Mouse (Mus musculus): ENCODE results near the gene Pnpla3. TPM values are rescaled to one million over a fixed set of nuclear protein-coding genes. Genes with fewer than 3 reads are reported as not detected.
A peak's percentile ranks its signal among the peaks of the same experiment; 100 is the strongest.

Gene Pnpla3
- polyA plus RNA-seq, 1 experiment from 2014 or later = not detected

GRCm38 (mm10) chr15:84131971-84132370, 35.7 kb upstream of the Pnpla3 start:
- no peak overlapping the region for H3K9ac ChIP-seq (ENCODE audit: low read length)
- no peak overlapping the region for H3K4me2 ChIP-seq (ENCODE audit: low read depth, severe bottlenecking)
- DNase-seq (ENCODE audit: low spot score) (no peak), ATAC-seq (ENCODE audit: insufficient number of reproducible peaks, low FRiP score, low TSS enrichment, low read depth) (no peak)
- no peaks in the 10 kb centered on the region for H3K4me1 ChIP-seq (ENCODE audit: control insufficient read depth, insufficient read depth, low read length)
- H3K4me3 ChIP-seq (ENCODE audit: low read depth, low read length) = no peak overlapping the region
- H3K36me3 ChIP-seq (ENCODE audit: control insufficient read depth, insufficient read depth, low read length) = no peaks in the 10 kb centered on the region
- H3K27me3 ChIP-seq (ENCODE audit: control insufficient read depth, insufficient read depth, low read length) = no peaks in the 10 kb centered on the region
- WGBS = 90% methylated on average over 7 of the region's 7 CpGs
- no peak overlapping the region for H3K27ac ChIP-seq (replicated peaks; ENCODE audit: low read depth, low read length)
- H3K9me3 ChIP-seq (ENCODE audit: control insufficient read depth, low read length) = no peaks in the 10 kb centered on the region

- Histone ChIP-seq H3K4me3 (ENCODE audit: low read depth, low read length) (no peak overlapping the region), H3K9me3 (ENCODE audit: control insufficient read depth, low read length) (no peaks in the 10 kb centered on the region), H3K36me3 (ENCODE audit: control insufficient read depth, insufficient read depth, low read length) (no peaks in the 10 kb centered on the region), H3K9ac (ENCODE audit: low read length) (no peak overlapping the region), H3K4me1 (ENCODE audit: control insufficient read depth, insufficient read depth, low read length) (no peaks in the 10 kb centered on the region), H3K27me3 (ENCODE audit: control insufficient read depth, insufficient read depth, low read length) (no peaks in the 10 kb centered on the region), H3K4me2 (ENCODE audit: low read depth, severe bottlenecking) (no peak overlapping the region), H3K27ac (replicated peaks; ENCODE audit: low read depth, low read length) (no peak overlapping the region)
- 73% methylated on average over 4 of the region's 4 CpGs for whole genome bisulfite sequencing
- ATAC-seq (ENCODE audit: insufficient number of reproducible peaks, low FRiP score, low TSS enrichment, low read depth) (no peak), DNase-seq (ENCODE audit: low spot score) (no peak)
These were observed 34.2 kb upstream of the Pnpla3 start for GRCm38 (mm10) chr15:84133440-84133839.

GRCm38 (mm10) chr15:84135472-84135871, 32.2 kb upstream of the Pnpla3 start:
- DNase-seq (ENCODE audit: low spot score) = peak; percentile 72
- H3K4me3 ChIP-seq (ENCODE audit: low read depth, low read length) = no peak overlapping the region
- H3K27me3 ChIP-seq (ENCODE audit: control insufficient read depth, insufficient read depth, low read length) = no peaks in the 10 kb centered on the region
- H3K4me2 ChIP-seq (ENCODE audit: low read depth, severe bottlenecking) = no peak overlapping the region
- no peak for ATAC-seq (ENCODE audit: insufficient number of reproducible peaks, low FRiP score, low TSS enrichment, low read depth)
- H3K9me3 ChIP-seq (ENCODE audit: control insufficient read depth, low read length) = no peaks in the 10 kb centered on the region
- H3K27ac ChIP-seq (replicated peaks; ENCODE audit: low read depth, low read length) = no peak overlapping the region
- H3K9ac ChIP-seq (ENCODE audit: low read length) = no peak overlapping the region
- H3K36me3 ChIP-seq (ENCODE audit: control insufficient read depth, insufficient read depth, low read length) = no peaks in the 10 kb centered on the region
- H3K4me1 ChIP-seq (ENCODE audit: control insufficient read depth, insufficient read depth, low read length) = no peaks in the 10 kb centered on the region
- 79% methylated on average over 5 of the region's 5 CpGs for WGBS

GRCm38 (mm10) chr15:84136473-84137415, 30.9 kb upstream of the Pnpla3 start:
- Histone ChIP-seq H3K27ac (replicated peaks; ENCODE audit: low read depth, low read length) (no peak overlapping the region), H3K9ac (ENCODE audit: low read length) (no peak overlapping the region), H3K9me3 (ENCODE audit: control insufficient read depth, low read length) (no peaks in the 10 kb centered on the region), H3K4me3 (ENCODE audit: low read depth, low read length) (no peak overlapping the region), H3K4me1 (ENCODE audit: control insufficient read depth, insufficient read depth, low read length) (no peaks in the 10 kb centered on the region), H3K36me3 (ENCODE audit: control insufficient read depth, insufficient read depth, low read length) (no peaks in the 10 kb centered on the region), H3K27me3 (ENCODE audit: control insufficient read depth, insufficient read depth, low read length) (no peaks in the 10 kb centered on the region), H3K4me2 (ENCODE audit: low read depth, severe bottlenecking) (no peak overlapping the region)
- 65% methylated on average over 12 of the region's 12 CpGs for WGBS
- DNase-seq (ENCODE audit: low spot score) (no peak), ATAC-seq (ENCODE audit: insufficient number of reproducible peaks, low FRiP score, low TSS enrichment, low read depth) (no peak)

- ATAC-seq (ENCODE audit: insufficient number of reproducible peaks, low FRiP score, low TSS enrichment, low read depth) = no peak
- no peaks in the 10 kb centered on the region for H3K27me3 ChIP-seq (ENCODE audit: control insufficient read depth, insufficient read depth, low read length)
These were observed 28.0 kb upstream of the Pnpla3 start for GRCm38 (mm10) chr15:84139592-84140005.

GRCm38 (mm10) chr15:84140109-84140508, 27.5 kb upstream of the Pnpla3 start:
- Histone ChIP-seq H3K4me3 (ENCODE audit: low read depth, low read length) (no peak overlapping the region), H3K9me3 (ENCODE audit: control insufficient read depth, low read length) (no peaks in the 10 kb centered on the region), H3K27me3 (ENCODE audit: control insufficient read depth, insufficient read depth, low read length) (no peaks in the 10 kb centered on the region), H3K27ac (replicated peaks; ENCODE audit: low read depth, low read length) (no peak overlapping the region), H3K9ac (ENCODE audit: low read length) (no peak overlapping the region), H3K36me3 (ENCODE audit: control insufficient read depth, insufficient read depth, low read length) (no peaks in the 10 kb centered on the region), H3K4me1 (ENCODE audit: control insufficient read depth, insufficient read depth, low read length) (no peaks in the 10 kb centered on the region), H3K4me2 (ENCODE audit: low read depth, severe bottlenecking) (no peak overlapping the region)
- ATAC-seq (ENCODE audit: insufficient number of reproducible peaks, low FRiP score, low TSS enrichment, low read depth) (no peak), DNase-seq (ENCODE audit: low spot score) (no peak)
- WGBS = 65% methylated on average over 3 of the region's 3 CpGs

More at GRCm38 (mm10) chr15:84139592-84140005, 28.0 kb upstream of the Pnpla3 start:
- no peaks in the 10 kb centered on the region for H3K36me3 ChIP-seq (ENCODE audit: control insufficient read depth, insufficient read depth, low read length)
- H3K4me3 ChIP-seq (ENCODE audit: low read depth, low read length) = no peak overlapping the region
- DNase-seq (ENCODE audit: low spot score) = no peak
- no peak overlapping the region for H3K9ac ChIP-seq (ENCODE audit: low read length)
- 76% methylated on average over 5 of the region's 5 CpGs for WGBS
- no peaks in the 10 kb centered on the region for H3K9me3 ChIP-seq (ENCODE audit: control insufficient read depth, low read length)
- no peak overlapping the region for H3K4me2 ChIP-seq (ENCODE audit: low read depth, severe bottlenecking)
- H3K4me1 ChIP-seq (ENCODE audit: control insufficient read depth, insufficient read depth, low read length) = no peaks in the 10 kb centered on the region
- no peak overlapping the region for H3K27ac ChIP-seq (replicated peaks; ENCODE audit: low read depth, low read length)

- Histone ChIP-seq H3K4me2 (ENCODE audit: low read depth, severe bottlenecking) (no peak overlapping the region), H3K9me3 (ENCODE audit: control insufficient read depth, low read length) (no peaks in the 10 kb centered on the region), H3K4me3 (ENCODE audit: low read depth, low read length) (no peak overlapping the region), H3K36me3 (ENCODE audit: control insufficient read depth, insufficient read depth, low read length) (no peaks in the 10 kb centered on the region), H3K27me3 (ENCODE audit: control insufficient read depth, insufficient read depth, low read length) (no peaks in the 10 kb centered on the region), H3K4me1 (ENCODE audit: control insufficient read depth, insufficient read depth, low read length) (no peaks in the 10 kb centered on the region), H3K9ac (ENCODE audit: low read length) (no peak overlapping the region), H3K27ac (replicated peaks; ENCODE audit: low read depth, low read length) (no peak overlapping the region)
- DNase-seq (ENCODE audit: low spot score) (no peak), ATAC-seq (ENCODE audit: insufficient number of reproducible peaks, low FRiP score, low TSS enrichment, low read depth) (no peak)
- 81% methylated on average over 5 of the region's 5 CpGs for WGBS
These were observed 26.7 kb upstream of the Pnpla3 start for GRCm38 (mm10) chr15:84140929-84141328.

- Histone ChIP-seq H3K4me1 (ENCODE audit: control insufficient read depth, insufficient read depth, low read length) (no peaks in the 10 kb centered on the region), H3K4me3 (ENCODE audit: low read depth, low read length) (no peak overlapping the region), H3K27me3 (ENCODE audit: control insufficient read depth, insufficient read depth, low read length) (no peaks in the 10 kb centered on the region), H3K4me2 (ENCODE audit: low read depth, severe bottlenecking) (no peak overlapping the region), H3K9me3 (ENCODE audit: control insufficient read depth, low read length) (no peaks in the 10 kb centered on the region), H3K27ac (replicated peaks; ENCODE audit: low read depth, low read length) (no peak overlapping the region), H3K36me3 (ENCODE audit: control insufficient read depth, insufficient read depth, low read length) (no peaks in the 10 kb centered on the region), H3K9ac (ENCODE audit: low read length) (no peak overlapping the region)
- DNase-seq (ENCODE audit: low spot score) = no peak
- 91% methylated on average over 2 of the region's 2 CpGs for WGBS
- ATAC-seq (ENCODE audit: insufficient number of reproducible peaks, low FRiP score, low TSS enrichment, low read depth) = no peak
These were observed 11.5 kb upstream of the Pnpla3 start for GRCm38 (mm10) chr15:84156158-84156557.

Measured in limb, embryonic 11.5 days (tissue).